Mouse (Mus musculus): Measurements from ENCODE around the gene Fam24b. TPM values are rescaled to one million over a fixed set of nuclear protein-coding genes. Genes with fewer than 3 reads are reported as not detected.

Gene Fam24b
- polyA plus RNA-seq, 1 experiment from 2014 or later: not detected

Other genes starting within 250 kb of the Fam24b start
- not detected in 2 replicates for gene 4933402N03Rik, start 183.2 kb downstream of the Fam24b start, polyA plus RNA-seq (2015; fragmentation: Nextera tagmentation; extraction: Ambion mirVana)
- 0.25 and 0.30 TPM in 2 replicates for gene 5430419D17Rik, start 155.1 kb downstream of the Fam24b start, polyA plus RNA-seq (2015; fragmentation: Nextera tagmentation; extraction: Ambion mirVana)
- gene Cuzd1, start 7.2 kb downstream of the Fam24b start, polyA plus RNA-seq (2015; fragmentation: Nextera tagmentation; extraction: Ambion mirVana): 0.62 and 0.68 TPM in 2 replicates
- gene Fam24a, start 4.3 kb upstream of the Fam24b start, polyA plus RNA-seq (2015; fragmentation: Nextera tagmentation; extraction: Ambion mirVana): not detected in 2 replicates
- gene 2310057M21Rik, start 33.2 kb upstream of the Fam24b start, polyA plus RNA-seq (2015; fragmentation: Nextera tagmentation; extraction: Ambion mirVana): 15.4 and 16.1 TPM in 2 replicates
- 79.6 and 84.9 TPM in 2 replicates for gene Pstk, start 41.6 kb upstream of the Fam24b start, polyA plus RNA-seq (2015; fragmentation: Nextera tagmentation; extraction: Ambion mirVana)
- gene Ikzf5, start 81.0 kb upstream of the Fam24b start, polyA plus RNA-seq (2015; fragmentation: Nextera tagmentation; extraction: Ambion mirVana): 8.6 and 8.7 TPM in 2 replicates
- 93.0 and 94.9 TPM in 2 replicates for gene Acadsb, start 81.1 kb upstream of the Fam24b start, polyA plus RNA-seq (2015; fragmentation: Nextera tagmentation; extraction: Ambion mirVana)
- gene Hmx3, start 213.4 kb upstream of the Fam24b start, polyA plus RNA-seq (2015; fragmentation: Nextera tagmentation; extraction: Ambion mirVana): not detected in 2 replicates
- gene Hmx2, start 219.3 kb upstream of the Fam24b start, polyA plus RNA-seq (2015; fragmentation: Nextera tagmentation; extraction: Ambion mirVana): 0.09 TPM in 1 of 2 replicates, not detected in the other
- gene Bub3, start 230.7 kb upstream of the Fam24b start, polyA plus RNA-seq (2015; fragmentation: Nextera tagmentation; extraction: Ambion mirVana): 111 and 135 TPM in 2 replicates

Data from heart, embryonic 15.5 days (tissue).